Mouse (Mus musculus): ENCODE results near the gene Gm5788. TPM values are rescaled to one million over a fixed set of nuclear protein-coding genes. Genes with fewer than 3 reads are reported as not detected.
"Not testable (repeated sequence)": the region's sequence is repeated elsewhere in the genome, so short reads cannot be mapped to it uniquely, and the experiment has no call there.

The Gm5788 gene
- not detected in 2 replicates for polyA plus RNA-seq (2014; fragmentation: Nextera tagmentation; extraction: Ambion mirVana)

GRCm38 (mm10) chr12:87494421-87494820 is at the start of gene Gm5788:
Gm5788 (plus strand) TSS chr12:87494721.
- not testable (repeated sequence) for H3K27ac ChIP-seq (ENCODE audit: low read depth, low read length); ATAC-seq (ENCODE audit: low FRiP score, low TSS enrichment); H3K9ac ChIP-seq (ENCODE audit: low read depth, low read length); H3K4me3 ChIP-seq (ENCODE audit: low read length); H3K4me1 ChIP-seq (ENCODE audit: control insufficient read depth, insufficient read depth, low read length); H3K4me2 ChIP-seq (replicated peaks; ENCODE audit: low read depth, low read length); H3K9me3 ChIP-seq (ENCODE audit: control insufficient read depth, low read length); H3K36me3 ChIP-seq (ENCODE audit: control insufficient read depth, insufficient read depth, low read length); H3K27me3 ChIP-seq (ENCODE audit: control insufficient read depth, insufficient read depth, low read length)
- WGBS: 95% methylated on average over 3 of the region's 3 CpGs

- no peaks in the 10 kb centered on the region for H3K27me3 ChIP-seq (ENCODE audit: control insufficient read depth, insufficient read depth, low read length)
- H3K4me3 ChIP-seq (ENCODE audit: low read length): no peak overlapping the region
- H3K4me2 ChIP-seq (replicated peaks; ENCODE audit: low read depth, low read length): no peak overlapping the region
- peaks cover 6% of the 10 kb centered on the region; the same call in 1 of the 2 replicates for H3K4me1 ChIP-seq (ENCODE audit: control insufficient read depth, insufficient read depth, low read length)
- no peak overlapping the region for H3K9ac ChIP-seq (ENCODE audit: low read depth, low read length)
- WGBS: 96% methylated on average over 9 of the region's 9 CpGs
- H3K27ac ChIP-seq (ENCODE audit: low read depth, low read length): no peak overlapping the region
- H3K36me3 ChIP-seq (ENCODE audit: control insufficient read depth, insufficient read depth, low read length): peaks cover 78% of the 10 kb centered on the region
- no peak for ATAC-seq (ENCODE audit: low FRiP score, low TSS enrichment)
- no peaks in the 10 kb centered on the region for H3K9me3 ChIP-seq (ENCODE audit: control insufficient read depth, low read length)
Observed at GRCm38 (mm10) chr12:87449456-87449855, 45.1 kb upstream of the Gm5788 start.

GRCm38 (mm10) chr12:87464678-87465297 is 29.7 kb upstream of the Gm5788 start:
- ATAC-seq (ENCODE audit: low FRiP score, low TSS enrichment): no peak
- no peaks in the 10 kb centered on the region for H3K4me1 ChIP-seq (ENCODE audit: control insufficient read depth, insufficient read depth, low read length)
- H3K36me3 ChIP-seq (ENCODE audit: control insufficient read depth, insufficient read depth, low read length): peaks cover 78% of the 10 kb centered on the region
- H3K4me2 ChIP-seq (replicated peaks; ENCODE audit: low read depth, low read length): no peak overlapping the region
- WGBS: 88% methylated on average over 6 of the region's 6 CpGs
- no peak overlapping the region for H3K4me3 ChIP-seq (ENCODE audit: low read length)
- no peak overlapping the region for H3K27ac ChIP-seq (ENCODE audit: low read depth, low read length)
- no peaks in the 10 kb centered on the region for H3K27me3 ChIP-seq (ENCODE audit: control insufficient read depth, insufficient read depth, low read length)
- no peaks in the 10 kb centered on the region for H3K9me3 ChIP-seq (ENCODE audit: control insufficient read depth, low read length)
- H3K9ac ChIP-seq (ENCODE audit: low read depth, low read length): no peak overlapping the region

GRCm38 (mm10) chr12:87470263-87471136 is 24.0 kb upstream of the Gm5788 start:
- peaks cover 9% of the 10 kb centered on the region; the same call in 1 of the 2 replicates for H3K4me1 ChIP-seq (ENCODE audit: control insufficient read depth, insufficient read depth, low read length)
- peak overlapping the region; percentile 92; the same call in 1 of the 2 replicates for H3K9ac ChIP-seq (ENCODE audit: low read depth, low read length)
- 55% methylated on average over 7 of the region's 7 CpGs for WGBS
- no peaks in the 10 kb centered on the region for H3K9me3 ChIP-seq (ENCODE audit: control insufficient read depth, low read length)
- H3K4me2 ChIP-seq (replicated peaks; ENCODE audit: low read depth, low read length): peak overlapping the region; percentile 65
- no peaks in the 10 kb centered on the region for H3K27me3 ChIP-seq (ENCODE audit: control insufficient read depth, insufficient read depth, low read length)
- no peak overlapping the region for H3K27ac ChIP-seq (ENCODE audit: low read depth, low read length)
- H3K4me3 ChIP-seq (ENCODE audit: low read length): peak overlapping the region; percentile 88
- ATAC-seq (ENCODE audit: low FRiP score, low TSS enrichment): no peak
- H3K36me3 ChIP-seq (ENCODE audit: control insufficient read depth, insufficient read depth, low read length): peaks cover 26% of the 10 kb centered on the region

GRCm38 (mm10) chr12:87471421-87471963 is 23.0 kb upstream of the Gm5788 start:
- ATAC-seq (ENCODE audit: low FRiP score, low TSS enrichment): no peak
- H3K27me3 ChIP-seq (ENCODE audit: control insufficient read depth, insufficient read depth, low read length): no peaks in the 10 kb centered on the region
- H3K4me2 ChIP-seq (replicated peaks; ENCODE audit: low read depth, low read length): peak overlapping the region; percentile 65
- WGBS: under 1% methylated on average over 19 of the region's 19 CpGs
- H3K27ac ChIP-seq (ENCODE audit: low read depth, low read length): peak overlapping the region; percentile 82; the same call in 1 of the 2 replicates
- no peaks in the 10 kb centered on the region for H3K9me3 ChIP-seq (ENCODE audit: control insufficient read depth, low read length)
- peak overlapping the region; percentile 92 for H3K9ac ChIP-seq (ENCODE audit: low read depth, low read length)
- H3K4me3 ChIP-seq (ENCODE audit: low read length): peak overlapping the region; percentile 88
- H3K4me1 ChIP-seq (ENCODE audit: control insufficient read depth, insufficient read depth, low read length): peaks cover 9% of the 10 kb centered on the region; the same call in 1 of the 2 replicates
- H3K36me3 ChIP-seq (ENCODE audit: control insufficient read depth, insufficient read depth, low read length): peaks cover 21% of the 10 kb centered on the region

GRCm38 (mm10) chr12:87471964-87472786 is 22.3 kb upstream of the Gm5788 start, which contains the start of gene Snw1:
Snw1 (minus strand) TSS chr12:87472274.
- peaks cover 14% of the 10 kb centered on the region for H3K36me3 ChIP-seq (ENCODE audit: control insufficient read depth, insufficient read depth, low read length)
- 3% methylated on average over 45 of the region's 45 CpGs for WGBS
- peaks cover 9% of the 10 kb centered on the region; the same call in 1 of the 2 replicates for H3K4me1 ChIP-seq (ENCODE audit: control insufficient read depth, insufficient read depth, low read length)
- no peaks in the 10 kb centered on the region for H3K9me3 ChIP-seq (ENCODE audit: control insufficient read depth, low read length)
- H3K4me3 ChIP-seq (ENCODE audit: low read length): peak within 1 kb of the TSS; percentile 88
- peak within 1 kb of the TSS; percentile 92 for H3K9ac ChIP-seq (ENCODE audit: low read depth, low read length)
- peak within 1 kb of the TSS; percentile 82 for H3K27ac ChIP-seq (ENCODE audit: low read depth, low read length)
- peak within 1 kb of the TSS; percentile 65 for H3K4me2 ChIP-seq (replicated peaks; ENCODE audit: low read depth, low read length)
- ATAC-seq (ENCODE audit: low FRiP score, low TSS enrichment): peak; percentile 97
- H3K27me3 ChIP-seq (ENCODE audit: control insufficient read depth, insufficient read depth, low read length): no peaks in the 10 kb centered on the region

- WGBS: 75% methylated on average over 3 of the region's 3 CpGs
- ATAC-seq (ENCODE audit: low FRiP score, low TSS enrichment): no peak
- H3K27ac ChIP-seq (ENCODE audit: low read depth, low read length): no peak overlapping the region
- no peaks in the 10 kb centered on the region for H3K36me3 ChIP-seq (ENCODE audit: control insufficient read depth, insufficient read depth, low read length)
- no peaks in the 10 kb centered on the region for H3K9me3 ChIP-seq (ENCODE audit: control insufficient read depth, low read length)
- no peak overlapping the region for H3K4me3 ChIP-seq (ENCODE audit: low read length)
- no peak overlapping the region for H3K9ac ChIP-seq (ENCODE audit: low read depth, low read length)
- peaks cover 9% of the 10 kb centered on the region; the same call in 1 of the 2 replicates for H3K4me1 ChIP-seq (ENCODE audit: control insufficient read depth, insufficient read depth, low read length)
- H3K4me2 ChIP-seq (replicated peaks; ENCODE audit: low read depth, low read length): no peak overlapping the region
- no peaks in the 10 kb centered on the region for H3K27me3 ChIP-seq (ENCODE audit: control insufficient read depth, insufficient read depth, low read length)
Observed at GRCm38 (mm10) chr12:87474756-87475155, 19.8 kb upstream of the Gm5788 start.

GRCm38 (mm10) chr12:87482482-87482881 is 12.0 kb upstream of the Gm5788 start:
- not testable (repeated sequence) for H3K4me2 ChIP-seq (replicated peaks; ENCODE audit: low read depth, low read length); H3K9me3 ChIP-seq (ENCODE audit: control insufficient read depth, low read length); H3K4me3 ChIP-seq (ENCODE audit: low read length); H3K4me1 ChIP-seq (ENCODE audit: control insufficient read depth, insufficient read depth, low read length); H3K9ac ChIP-seq (ENCODE audit: low read depth, low read length); H3K27me3 ChIP-seq (ENCODE audit: control insufficient read depth, insufficient read depth, low read length); ATAC-seq (ENCODE audit: low FRiP score, low TSS enrichment); H3K36me3 ChIP-seq (ENCODE audit: control insufficient read depth, insufficient read depth, low read length); H3K27ac ChIP-seq (ENCODE audit: low read depth, low read length)
- WGBS: 83% methylated on average over 5 of the region's 5 CpGs

Measured in kidney, embryonic 14.5 days (tissue).